Mouse (Mus musculus): ENCODE data around the gene Mier1. TPM values are rescaled to one million over a fixed set of nuclear protein-coding genes. Genes with fewer than 3 reads are reported as not detected.

The Mier1 gene
- polyA plus RNA-seq (2014; fragmentation: Nextera tagmentation; extraction: Ambion mirVana) = 50.8 and 62.1 TPM in 2 replicates

- Histone ChIP-seq H3K27me3 (ENCODE audit: control insufficient read depth, insufficient read depth, low read length) (no peaks in the 10 kb centered on the region), H3K9ac (replicated peaks; ENCODE audit: low read depth, low read length) (peak within 1 kb of the TSS; percentile 68), H3K9me3 (ENCODE audit: control insufficient read depth, low read depth, low read length) (no peaks in the 10 kb centered on the region), H3K27ac (ENCODE audit: low read length) (peak within 1 kb of the TSS; percentile 99), H3K36me3 (ENCODE audit: control insufficient read depth, insufficient read depth, low read length) (no peaks in the 10 kb centered on the region; the same call in 1 of the 2 replicates), H3K4me2 (replicated peaks; ENCODE audit: low read depth, low read length) (peak within 1 kb of the TSS; percentile 71), H3K4me1 (ENCODE audit: control insufficient read depth, insufficient read depth, low read length) (peaks cover 19% of the 10 kb centered on the region), H3K4me3 (ENCODE audit: low read depth, low read length) (peak within 1 kb of the TSS; percentile 72)
- ATAC-seq (ENCODE audit: insufficient number of reproducible peaks, insufficient read depth, low FRiP score, low read depth) = peak; percentile 99
- whole genome bisulfite sequencing = under 1% methylated on average over 74 of the region's 90 CpGs
Measured at GRCm38 (mm10) chr4:103114184-103115111, at the start of gene Mier1, which contains the start of gene Wdr78. Gene Mier1 (plus strand): TSS chr4:103114390. Gene Wdr78 (minus strand): TSS chr4:103114555.

- ATAC-seq (ENCODE audit: insufficient number of reproducible peaks, insufficient read depth, low FRiP score, low read depth) = no peak
Measured at GRCm38 (mm10) chr4:103064421-103064820, 49.8 kb upstream of the Mier1 start.

GRCm38 (mm10) chr4:103064976-103065375 lies 49.2 kb upstream of the Mier1 start:
- Histone ChIP-seq H3K4me1 (ENCODE audit: control insufficient read depth, insufficient read depth, low read length) (no peaks in the 10 kb centered on the region; the same call in 1 of the 2 replicates), H3K4me2 (replicated peaks; ENCODE audit: low read depth, low read length) (no peak overlapping the region), H3K36me3 (ENCODE audit: control insufficient read depth, insufficient read depth, low read length) (no peaks in the 10 kb centered on the region), H3K9ac (replicated peaks; ENCODE audit: low read depth, low read length) (no peak overlapping the region), H3K4me3 (ENCODE audit: low read depth, low read length) (no peak overlapping the region), H3K9me3 (ENCODE audit: control insufficient read depth, low read depth, low read length) (no peaks in the 10 kb centered on the region), H3K27me3 (ENCODE audit: control insufficient read depth, insufficient read depth, low read length) (no peaks in the 10 kb centered on the region), H3K27ac (ENCODE audit: low read length) (no peak overlapping the region)
- no peak for ATAC-seq (ENCODE audit: insufficient number of reproducible peaks, insufficient read depth, low FRiP score, low read depth)
- 66% methylated on average over 5 of the region's 5 CpGs for WGBS

More at GRCm38 (mm10) chr4:103064421-103064820, 49.8 kb upstream of the Mier1 start:
- no peaks in the 10 kb centered on the region; the same call in 1 of the 2 replicates for H3K4me1 ChIP-seq (ENCODE audit: control insufficient read depth, insufficient read depth, low read length)
- H3K9ac ChIP-seq (replicated peaks; ENCODE audit: low read depth, low read length) = no peak overlapping the region
- no peak overlapping the region for H3K4me3 ChIP-seq (ENCODE audit: low read depth, low read length)
- 50% methylated on average over 2 of the region's 2 CpGs for WGBS
- H3K27me3 ChIP-seq (ENCODE audit: control insufficient read depth, insufficient read depth, low read length) = no peaks in the 10 kb centered on the region
- no peaks in the 10 kb centered on the region for H3K36me3 ChIP-seq (ENCODE audit: control insufficient read depth, insufficient read depth, low read length)
- no peak overlapping the region for H3K4me2 ChIP-seq (replicated peaks; ENCODE audit: low read depth, low read length)
- no peak overlapping the region for H3K27ac ChIP-seq (ENCODE audit: low read length)
- H3K9me3 ChIP-seq (ENCODE audit: control insufficient read depth, low read depth, low read length) = no peaks in the 10 kb centered on the region

GRCm38 (mm10) chr4:103067906-103068655 lies 46.1 kb upstream of the Mier1 start:
- no peaks in the 10 kb centered on the region for H3K36me3 ChIP-seq (ENCODE audit: control insufficient read depth, insufficient read depth, low read length)
- H3K4me2 ChIP-seq (replicated peaks; ENCODE audit: low read depth, low read length) = no peak overlapping the region
- H3K27me3 ChIP-seq (ENCODE audit: control insufficient read depth, insufficient read depth, low read length) = no peaks in the 10 kb centered on the region
- no peak overlapping the region for H3K9ac ChIP-seq (replicated peaks; ENCODE audit: low read depth, low read length)
- H3K4me3 ChIP-seq (ENCODE audit: low read depth, low read length) = no peak overlapping the region
- H3K27ac ChIP-seq (ENCODE audit: low read length) = no peak overlapping the region
- H3K9me3 ChIP-seq (ENCODE audit: control insufficient read depth, low read depth, low read length) = no peaks in the 10 kb centered on the region
- H3K4me1 ChIP-seq (ENCODE audit: control insufficient read depth, insufficient read depth, low read length) = no peaks in the 10 kb centered on the region; the same call in 1 of the 2 replicates
- ATAC-seq (ENCODE audit: insufficient number of reproducible peaks, insufficient read depth, low FRiP score, low read depth) = no peak
- WGBS = 55% methylated on average over 6 of the region's 6 CpGs

- Histone ChIP-seq H3K9me3 (ENCODE audit: control insufficient read depth, low read depth, low read length) (no peaks in the 10 kb centered on the region), H3K27me3 (ENCODE audit: control insufficient read depth, insufficient read depth, low read length) (no peaks in the 10 kb centered on the region), H3K36me3 (ENCODE audit: control insufficient read depth, insufficient read depth, low read length) (no peaks in the 10 kb centered on the region), H3K9ac (replicated peaks; ENCODE audit: low read depth, low read length) (no peak overlapping the region), H3K4me3 (ENCODE audit: low read depth, low read length) (no peak overlapping the region), H3K4me2 (replicated peaks; ENCODE audit: low read depth, low read length) (no peak overlapping the region), H3K27ac (ENCODE audit: low read length) (no peak overlapping the region), H3K4me1 (ENCODE audit: control insufficient read depth, insufficient read depth, low read length) (no peaks in the 10 kb centered on the region; the same call in 1 of the 2 replicates)
- WGBS = 87% methylated on average over 3 of the region's 3 CpGs
- ATAC-seq (ENCODE audit: insufficient number of reproducible peaks, insufficient read depth, low FRiP score, low read depth) = no peak
Measured at GRCm38 (mm10) chr4:103070631-103071030, 43.6 kb upstream of the Mier1 start.

GRCm38 (mm10) chr4:103085237-103085636 lies 29.0 kb upstream of the Mier1 start:
- no peak for ATAC-seq (ENCODE audit: insufficient number of reproducible peaks, insufficient read depth, low FRiP score, low read depth)
- Histone ChIP-seq H3K4me3 (ENCODE audit: low read depth, low read length) (no peak overlapping the region), H3K4me1 (ENCODE audit: control insufficient read depth, insufficient read depth, low read length) (no peaks in the 10 kb centered on the region), H3K4me2 (replicated peaks; ENCODE audit: low read depth, low read length) (no peak overlapping the region), H3K36me3 (ENCODE audit: control insufficient read depth, insufficient read depth, low read length) (no peaks in the 10 kb centered on the region), H3K9me3 (ENCODE audit: control insufficient read depth, low read depth, low read length) (no peaks in the 10 kb centered on the region), H3K27me3 (ENCODE audit: control insufficient read depth, insufficient read depth, low read length) (no peaks in the 10 kb centered on the region), H3K27ac (ENCODE audit: low read length) (no peak overlapping the region), H3K9ac (replicated peaks; ENCODE audit: low read depth, low read length) (no peak overlapping the region)
- WGBS = 88% methylated on average over 5 of the region's 5 CpGs

GRCm38 (mm10) chr4:103095921-103096320 lies 18.3 kb upstream of the Mier1 start:
- H3K4me1 ChIP-seq (ENCODE audit: control insufficient read depth, insufficient read depth, low read length) = no peaks in the 10 kb centered on the region
- H3K4me3 ChIP-seq (ENCODE audit: low read depth, low read length) = no peak overlapping the region
- H3K27me3 ChIP-seq (ENCODE audit: control insufficient read depth, insufficient read depth, low read length) = no peaks in the 10 kb centered on the region
- WGBS = 86% methylated on average over 8 of the region's 8 CpGs
- H3K9me3 ChIP-seq (ENCODE audit: control insufficient read depth, low read depth, low read length) = no peaks in the 10 kb centered on the region
- ATAC-seq (ENCODE audit: insufficient number of reproducible peaks, insufficient read depth, low FRiP score, low read depth) = no peak
- no peak overlapping the region for H3K27ac ChIP-seq (ENCODE audit: low read length)
- no peak overlapping the region for H3K9ac ChIP-seq (replicated peaks; ENCODE audit: low read depth, low read length)
- H3K36me3 ChIP-seq (ENCODE audit: control insufficient read depth, insufficient read depth, low read length) = no peaks in the 10 kb centered on the region
- H3K4me2 ChIP-seq (replicated peaks; ENCODE audit: low read depth, low read length) = no peak overlapping the region

- no peak for ATAC-seq (ENCODE audit: insufficient number of reproducible peaks, insufficient read depth, low FRiP score, low read depth)
- Histone ChIP-seq H3K9ac (replicated peaks; ENCODE audit: low read depth, low read length) (no peak overlapping the region), H3K27ac (ENCODE audit: low read length) (no peak overlapping the region), H3K4me3 (ENCODE audit: low read depth, low read length) (no peak overlapping the region), H3K9me3 (ENCODE audit: control insufficient read depth, low read depth, low read length) (no peaks in the 10 kb centered on the region), H3K4me1 (ENCODE audit: control insufficient read depth, insufficient read depth, low read length) (no peaks in the 10 kb centered on the region), H3K4me2 (replicated peaks; ENCODE audit: low read depth, low read length) (no peak overlapping the region), H3K27me3 (ENCODE audit: control insufficient read depth, insufficient read depth, low read length) (no peaks in the 10 kb centered on the region), H3K36me3 (ENCODE audit: control insufficient read depth, insufficient read depth, low read length) (no peaks in the 10 kb centered on the region)
- WGBS = 90% methylated on average over 5 of the region's 5 CpGs
Measured at GRCm38 (mm10) chr4:103098532-103098931, 15.7 kb upstream of the Mier1 start.
